Mouse (Mus musculus) forebrain, embryonic 13.5 days (tissue): ENCODE results near the gene Gpsm3. TPM values are rescaled to one million over a fixed set of nuclear protein-coding genes. Genes with fewer than 3 reads are reported as not detected.

Experiments used
- ATAC-seq: fragments of 200-750 bp; cut with Nextera tagmentation; 2 replicates; pipeline ENCODE4 v1.8.0; 2017
- H3K27ac ChIP-seq: fragments of 300-500 bp; sonication (generic); 2 replicates; pipeline ENCODE4 v1.5.1; 2015; ENCODE audit warnings: inconsistent platforms, mild to moderate bottlenecking, moderate library complexity
- H3K27me3 ChIP-seq: fragments of 300-500 bp; sonication (generic); 2 replicates; pipeline ENCODE4 v1.6.1; 2015; ENCODE audit warnings: mild to moderate bottlenecking, inconsistent platforms
- H3K36me3 ChIP-seq: fragments of 300-500 bp; sonication (generic); 2 replicates; pipeline ENCODE4 v1.6.1; 2015; ENCODE audit warnings: mild to moderate bottlenecking, inconsistent platforms; ENCODE audit not compliant: poor library complexity, severe bottlenecking
- H3K4me1 ChIP-seq: fragments of 300-500 bp; sonication (generic); 2 replicates; pipeline ENCODE4 v1.6.1; 2015; ENCODE audit warnings: inconsistent platforms
- H3K4me2 ChIP-seq: fragments of 300-500 bp; sonication (generic); 2 replicates; pipeline ENCODE4 v1.6.1; 2015; ENCODE audit warnings: inconsistent platforms, mild to moderate bottlenecking, moderate library complexity
- H3K4me3 ChIP-seq: fragments of 300-500 bp; sonication (generic); 2 replicates; pipeline ENCODE4 v1.5.1; 2015; ENCODE audit warnings: mild to moderate bottlenecking, inconsistent platforms
- H3K9ac ChIP-seq: fragments of 300-500 bp; sonication (generic); 2 replicates; pipeline ENCODE4 v1.6.1; 2015; ENCODE audit warnings: mild to moderate bottlenecking, inconsistent platforms
- H3K9me3 ChIP-seq: fragments of 300-500 bp; sonication (generic); replicated peaks from 2 replicates; pipeline ENCODE4 v1.6.1; 2016; ENCODE audit warnings: inconsistent platforms
- WGBS: fragments of 180-500 bp; shearing (Covaris S2); methylation state at CpG from one replicate; pipeline ENCODE4 v1.1.7; 2015; 5-methylcytosine and 5-hydroxymethylcytosine counted together
- polyA plus RNA-seq: library from polyadenylated mRNA; unstranded; fragments of >200 nt; fragmentation: Nextera tagmentation; extraction: Ambion mirVana; gene quantifications from 2 replicates; pipeline ENCODE4 v1.2.1, GENCODE M21; 2015

Gpsm3 gene
- polyA plus RNA-seq, 1 experiment from 2014 or later = 2.4 TPM

DNA sequence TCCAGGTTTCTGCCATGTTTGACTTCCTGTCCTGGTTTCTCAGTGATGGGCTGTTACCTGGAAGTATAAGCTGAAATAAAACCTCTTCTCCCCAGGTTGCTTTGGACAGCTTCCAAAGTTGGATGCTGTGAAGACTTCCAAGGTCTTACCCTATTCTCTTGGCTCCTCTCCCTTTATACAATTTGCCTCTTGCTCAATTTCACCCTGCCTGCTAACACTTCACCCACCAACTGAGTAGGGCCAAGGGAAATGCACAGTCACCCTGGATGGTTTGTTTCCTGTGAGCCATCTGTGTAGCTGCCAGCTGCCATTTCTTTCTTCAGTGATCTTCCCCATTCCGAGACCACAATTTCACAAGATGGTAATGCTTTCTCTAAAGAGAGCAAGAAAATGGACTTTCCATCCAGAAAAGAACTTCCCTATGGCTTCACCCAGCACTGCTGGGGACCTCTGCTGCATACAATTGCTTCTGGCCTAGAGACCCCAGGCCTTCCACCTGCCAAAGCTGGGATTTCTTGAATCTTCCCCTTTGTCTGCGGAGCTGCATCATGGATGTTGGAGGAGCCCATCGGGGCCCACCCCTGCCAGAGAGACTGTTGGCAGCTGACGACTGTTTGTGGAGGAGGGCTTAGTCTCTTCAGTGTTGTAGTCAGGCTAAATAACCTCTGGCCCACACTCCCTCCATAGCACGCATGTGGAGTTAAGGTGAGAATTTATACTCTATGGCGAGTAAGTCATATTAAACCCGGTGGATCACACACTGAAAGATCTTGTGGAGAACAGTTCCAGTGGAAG lies 50.1 kb downstream of the Gpsm3 start:
- Histone ChIP-seq H3K27me3 (0 out of 2 replicates have a peak, but pooled peaks cover 8% of the 10 kb centered on the region), H3K27ac (peak overlapping the region; percentile 54), H3K9me3 (no peaks in the 10 kb centered on the region), H3K36me3 (no peaks in the 10 kb centered on the region), H3K4me1 (peaks cover 13% of the 10 kb centered on the region), H3K4me2 (no peak overlapping the region), H3K9ac (no peak overlapping the region), H3K4me3 (no peak overlapping the region)
- WGBS = 84% methylated on average over 7 of the region's 7 CpGs
- no peak for ATAC-seq

- peak overlapping the region; percentile 21 for H3K9ac ChIP-seq
- peaks cover 24% of the 10 kb centered on the region for H3K4me1 ChIP-seq
- peak overlapping the region; percentile 26 for H3K4me2 ChIP-seq
- WGBS = 12% methylated on average over 11 of the region's 11 CpGs
- H3K27me3 ChIP-seq = 0 out of 2 replicates have a peak, but pooled peaks cover 4% of the 10 kb centered on the region
- no peaks in the 10 kb centered on the region for H3K9me3 ChIP-seq
- H3K36me3 ChIP-seq = no peaks in the 10 kb centered on the region; the same call in 1 of the 2 replicates
- peak overlapping the region; percentile 83 for H3K27ac ChIP-seq
- ATAC-seq = peak; percentile 42
- H3K4me3 ChIP-seq = no peak overlapping the region
Observed at GRCm38 (mm10) chr17:34640778-34641601, 51.4 kb downstream of the Gpsm3 start.

Other genes with a start within 250 kb of the Gpsm3 start
- gene Btnl2, start 235.0 kb upstream of the Gpsm3 start, polyA plus RNA-seq = not detected in 2 replicates
- not detected in 2 replicates for gene Btnl1, start 212.7 kb upstream of the Gpsm3 start, polyA plus RNA-seq
- 2.4 and 2.6 TPM in 2 replicates for gene BC051142, start 191.0 kb upstream of the Gpsm3 start, polyA plus RNA-seq
- not detected in 2 replicates for gene Btnl4, start 112.5 kb upstream of the Gpsm3 start, polyA plus RNA-seq
- gene Btnl6, start 72.5 kb upstream of the Gpsm3 start, polyA plus RNA-seq = not detected in 2 replicates
- gene Notch4, start 25.5 kb upstream of the Gpsm3 start, polyA plus RNA-seq = 4.6 and 7.7 TPM in 2 replicates
- 10.2 and 10.5 TPM in 2 replicates for gene Pbx2, start 1.5 kb downstream of the Gpsm3 start, polyA plus RNA-seq
- 2.3 and 2.5 TPM in 2 replicates for gene Ager, start 8.1 kb downstream of the Gpsm3 start, polyA plus RNA-seq
- 302 TPM in 2 replicates for gene Rnf5, start 13.9 kb downstream of the Gpsm3 start, polyA plus RNA-seq
- 74.4 and 77.6 TPM in 2 replicates for gene Agpat1, start 14.5 kb downstream of the Gpsm3 start, polyA plus RNA-seq
- gene Egfl8, start 26.2 kb downstream of the Gpsm3 start, polyA plus RNA-seq = 4.7 and 5.9 TPM in 2 replicates
- 15.9 and 19.7 TPM in 2 replicates for gene Ppt2, start 38.7 kb downstream of the Gpsm3 start, polyA plus RNA-seq
- 2.8 and 6.0 TPM in 2 replicates for gene Prrt1, start 39.7 kb downstream of the Gpsm3 start, polyA plus RNA-seq
- gene Fkbpl, start 55.0 kb downstream of the Gpsm3 start, polyA plus RNA-seq = 14.7 and 16.1 TPM in 2 replicates
- gene Atf6b, start 57.3 kb downstream of the Gpsm3 start, polyA plus RNA-seq = 95.9 and 105 TPM in 2 replicates
- gene Tnxb, start 80.7 kb downstream of the Gpsm3 start, polyA plus RNA-seq = 0.01 and 0.05 TPM in 2 replicates
- gene C4b, start 154.1 kb downstream of the Gpsm3 start, polyA plus RNA-seq = not detected in 2 replicates
- gene Cyp21a1, start 214.8 kb downstream of the Gpsm3 start, polyA plus RNA-seq = not detected in 2 replicates
- gene Stk19, start 247.1 kb downstream of the Gpsm3 start, polyA plus RNA-seq = 36.6 and 40.0 TPM in 2 replicates
- gene Dxo, start 247.2 kb downstream of the Gpsm3 start, polyA plus RNA-seq = 68.6 and 75.7 TPM in 2 replicates